Mouse (Mus musculus): Measurements from ENCODE around the gene Zc3h7a.
A peak's percentile ranks its signal among the peaks of the same experiment; 100 is the strongest.
"Not testable (repeated sequence)": the region's sequence is repeated elsewhere in the genome, so short reads cannot be mapped to it uniquely, and the experiment has no call there.

Gene Zc3h7a

GRCm38 (mm10) chr16:11176208-11176883 is at the start of gene Zc3h7a:
Gene Zc3h7a (minus strand): TSS chr16:11176393.
- DNase-seq, result peak; percentile 88

DNA sequence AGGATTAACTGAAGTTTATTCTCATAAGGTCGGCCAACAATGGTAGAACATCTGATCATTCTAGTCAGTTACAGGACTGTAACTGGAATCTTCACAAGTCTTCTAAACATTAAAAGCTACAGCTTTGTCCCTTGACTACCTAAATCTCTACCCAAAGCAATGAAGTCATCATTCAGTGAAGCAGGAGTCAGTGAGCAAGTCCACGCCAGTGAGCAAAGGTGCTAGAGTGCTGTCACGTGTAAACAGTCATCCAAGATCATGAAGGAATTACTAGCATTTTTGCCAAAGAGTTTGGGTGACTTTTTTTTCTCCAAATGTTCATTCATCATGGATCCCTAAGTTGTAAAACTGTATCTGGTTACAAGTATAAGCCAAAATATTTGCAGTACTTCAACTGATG is 41.6 kb upstream of the Zc3h7a start:
- DNase-seq, result no peak

GRCm38 (mm10) chr16:11203600-11204390 is 27.6 kb upstream of the Zc3h7a start:
- no peak for DNase-seq

DNA sequence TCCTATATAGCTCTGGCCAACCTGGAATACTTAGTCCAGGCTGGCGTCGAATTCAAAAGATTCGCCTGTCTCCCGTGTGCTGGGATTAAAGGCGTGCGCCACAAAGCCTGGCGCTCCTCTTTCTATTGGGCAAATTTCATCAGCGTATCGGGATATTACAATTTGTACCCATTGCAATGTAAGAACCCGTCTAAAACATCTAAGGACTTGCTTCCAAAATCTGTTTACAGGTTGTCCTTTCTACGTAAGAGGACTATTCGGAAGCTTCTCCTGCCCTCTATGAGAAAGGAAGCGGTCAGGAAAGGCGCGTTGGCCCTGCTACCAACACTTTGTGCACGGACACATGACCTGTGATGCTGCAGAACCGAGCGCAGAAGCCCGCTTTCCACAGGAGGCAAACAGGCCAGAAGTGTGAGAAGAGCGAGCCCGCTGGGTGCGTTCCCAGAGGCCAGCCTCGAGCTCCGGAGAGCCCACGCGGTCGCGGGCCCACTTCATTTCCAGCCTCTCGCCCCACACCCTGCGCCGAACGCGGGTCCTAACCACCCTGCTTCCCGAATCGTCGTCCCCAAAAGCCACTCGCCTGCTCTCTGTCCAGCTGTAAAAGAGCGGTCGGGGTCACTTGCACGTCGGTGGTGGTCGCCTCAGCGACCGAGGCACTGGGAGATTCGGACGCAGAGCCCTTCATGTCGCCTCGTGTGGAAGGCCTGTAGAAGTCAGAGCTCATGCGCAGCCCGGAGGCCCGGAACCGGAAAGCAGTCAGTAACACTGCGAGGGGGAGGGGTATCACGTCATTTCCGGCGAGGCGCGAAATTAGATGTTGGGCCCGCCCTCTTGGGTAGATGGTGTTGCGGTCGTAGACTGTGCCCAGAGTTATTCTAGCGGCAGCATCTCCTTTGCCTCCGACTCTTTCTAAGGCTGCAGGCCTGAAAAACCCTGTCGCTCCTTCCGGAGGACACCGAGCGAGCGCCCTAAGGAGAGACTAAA is 26.7 kb upstream of the Zc3h7a start, which contains the start of gene Rsl1d1:
Gene Rsl1d1, minus strand, starts transcription at position 761 of the 984 bp plus-strand sequence.
- peak; percentile 86 for DNase-seq

- DNase-seq, result no peak
Measured at GRCm38 (mm10) chr16:11201740-11202394, 25.7 kb upstream of the Zc3h7a start.

DNA sequence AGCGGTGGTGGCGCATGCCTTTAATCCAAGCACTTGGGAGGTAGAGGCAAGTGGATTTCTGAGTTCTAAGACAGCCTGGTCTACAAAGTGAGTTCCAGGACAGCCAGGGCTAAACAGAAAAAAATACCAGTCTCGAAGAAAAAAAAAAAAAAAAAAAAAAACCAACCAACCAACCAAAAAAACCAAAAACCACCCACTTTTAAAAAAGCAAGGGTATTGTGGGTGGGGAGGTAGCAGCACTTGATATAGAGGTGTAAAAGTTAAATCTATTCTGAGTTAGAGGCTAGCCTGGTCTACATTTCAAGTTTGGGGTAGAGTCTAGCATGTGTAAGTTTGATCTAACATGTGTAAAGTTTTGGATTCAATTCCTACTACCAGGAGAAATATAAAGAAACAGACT is 24.1 kb upstream of the Zc3h7a start:
- DNase-seq, result no peak

DNA sequence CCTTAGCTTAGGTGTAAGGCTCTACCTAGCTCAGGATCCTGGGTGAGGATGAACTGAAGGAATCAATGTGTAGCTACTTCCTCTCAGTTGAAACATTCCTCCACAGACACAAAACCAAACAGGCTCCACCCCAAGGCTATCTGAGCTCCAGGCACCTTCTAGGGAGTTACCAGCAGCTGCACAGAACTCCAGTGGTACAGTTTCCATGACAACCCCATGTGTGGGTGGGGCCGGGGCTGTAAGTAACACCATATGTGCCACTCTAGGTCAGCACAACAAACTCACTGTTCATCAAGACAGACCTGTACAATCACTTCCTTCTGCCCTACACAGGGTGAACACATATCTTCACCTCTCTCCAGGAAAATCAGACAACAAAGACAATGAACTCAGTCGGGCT is 22.3 kb upstream of the Zc3h7a start:
- DNase-seq, result no peak

DNA sequence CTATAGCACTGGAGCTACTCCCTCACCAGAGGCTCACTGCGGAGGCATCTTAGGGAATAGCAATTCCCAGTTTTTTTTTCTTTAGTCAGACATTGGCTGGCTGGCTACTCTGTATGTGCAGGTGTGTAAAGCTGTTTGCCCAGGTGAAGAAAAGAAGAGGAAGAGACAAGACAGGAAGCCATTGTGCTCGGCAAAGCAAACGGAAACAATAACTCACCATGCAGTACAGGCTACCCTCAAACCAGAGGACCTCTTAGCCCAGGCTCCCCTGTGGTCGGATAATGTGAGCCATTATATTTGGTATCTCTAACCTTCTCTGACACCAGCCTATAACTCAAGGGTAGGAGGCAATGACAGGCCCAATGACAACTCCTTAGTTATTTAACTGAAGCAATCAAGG is 20.9 kb upstream of the Zc3h7a start:
- DNase-seq, result no peak

- DNase-seq, result no peak
Measured at GRCm38 (mm10) chr16:11193231-11193630, 17.0 kb upstream of the Zc3h7a start.

GRCm38 (mm10) chr16:11190150-11190549 is 14.0 kb upstream of the Zc3h7a start:
- DNase-seq, result peak; percentile 40

DNA sequence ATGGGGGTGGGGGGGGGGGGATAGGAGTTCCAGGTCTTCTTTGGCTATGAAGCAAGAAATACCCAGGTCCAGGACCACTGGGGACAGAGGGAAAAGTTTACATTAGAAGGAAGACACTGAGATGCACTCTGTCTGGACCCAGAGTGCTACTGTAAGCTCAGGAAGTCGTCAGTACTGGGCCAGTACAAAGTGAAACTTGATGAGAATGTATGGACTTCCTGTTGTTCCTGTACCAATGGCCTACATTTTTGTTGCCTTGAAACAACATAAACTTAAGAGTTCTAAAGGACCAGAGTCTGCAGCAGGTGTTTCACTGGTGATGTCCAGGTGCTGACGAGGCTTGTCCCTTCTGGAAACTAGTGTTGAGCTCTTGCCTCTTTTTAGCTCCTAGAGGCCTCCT is 1.2 kb upstream of the Zc3h7a start:
- no peak for DNase-seq

- DNase-seq, result no peak
Measured at GRCm38 (mm10) chr16:11176884-11177244, 671 bp upstream of the Zc3h7a start.

DNA sequence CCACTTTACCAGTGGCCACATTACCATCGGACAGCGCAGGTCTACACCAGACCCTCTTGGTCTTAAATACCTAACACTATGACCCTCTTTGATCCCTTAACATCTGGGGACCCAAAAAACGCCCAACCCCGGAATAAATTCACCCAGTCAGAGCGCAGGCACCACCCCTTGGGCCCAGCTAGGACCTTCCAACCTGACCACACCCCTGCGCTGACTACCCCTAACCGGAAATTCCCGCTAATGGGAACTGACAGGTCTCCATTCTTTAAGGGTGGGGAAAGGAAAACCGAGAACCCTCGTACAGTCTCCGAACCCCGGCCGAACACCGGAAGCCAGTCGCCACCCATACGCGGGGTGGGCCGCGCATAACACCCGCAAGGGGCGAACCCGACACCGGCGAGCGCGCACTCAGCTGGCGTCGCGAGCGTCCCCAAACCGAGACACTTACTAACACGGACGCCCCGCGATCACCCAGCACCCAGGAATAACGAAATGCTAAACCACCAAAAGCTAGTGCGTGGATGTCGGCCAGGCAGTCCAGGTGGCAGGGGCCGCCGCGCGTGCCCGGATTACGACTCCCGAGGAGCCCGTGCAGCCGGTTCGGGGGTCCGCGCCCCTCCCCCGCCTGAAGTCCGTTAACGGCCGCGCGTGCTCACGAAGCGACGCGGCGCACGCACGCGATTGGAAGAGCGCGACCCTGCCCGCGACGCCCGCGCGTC is 545 bp downstream of the Zc3h7a start:
- no peak for DNase-seq

- no peak for DNase-seq
Measured at GRCm38 (mm10) chr16:11175100-11175488, 1.1 kb downstream of the Zc3h7a start.

DNA sequence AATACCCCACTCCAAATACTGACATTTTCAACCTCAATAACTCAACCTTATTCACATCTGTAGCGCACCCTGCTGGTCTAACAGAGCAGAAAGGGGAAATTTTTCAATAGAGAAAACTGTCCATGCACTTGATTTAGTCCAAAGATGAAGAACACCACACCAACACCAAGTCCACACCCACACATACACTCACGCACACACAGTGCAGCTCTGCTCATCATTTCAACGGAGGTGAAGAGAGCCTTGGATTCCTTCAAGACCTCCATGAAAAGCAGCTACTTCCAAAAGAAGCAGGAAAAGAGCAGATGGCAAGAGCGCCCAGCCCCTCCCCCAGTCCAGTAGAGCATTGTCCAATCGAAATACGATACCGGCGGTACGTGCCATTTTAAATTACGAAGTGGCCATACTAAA is 1.5 kb downstream of the Zc3h7a start:
- peak; percentile 28 for DNase-seq

DNA sequence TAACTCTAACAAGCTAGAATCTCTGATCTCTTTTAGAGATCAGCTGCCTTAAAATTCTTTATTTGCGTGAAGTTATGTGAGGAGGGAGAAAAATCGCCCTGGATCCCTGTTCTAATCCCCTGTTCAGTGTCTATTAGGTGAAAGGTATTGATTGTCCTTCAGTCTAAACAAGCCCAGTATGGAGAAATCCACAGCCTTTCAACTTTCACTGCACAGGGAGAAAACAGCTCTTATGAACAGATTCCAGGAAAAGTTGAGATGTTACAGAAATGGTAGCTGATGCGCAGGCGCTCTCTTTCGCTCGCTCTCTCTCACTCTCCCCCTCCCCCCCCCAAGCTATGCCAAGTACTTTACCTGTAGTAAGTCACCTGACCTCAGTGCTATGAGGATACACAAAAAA is 4.5 kb downstream of the Zc3h7a start:
- DNase-seq, result no peak

- DNase-seq, result no peak
Measured at GRCm38 (mm10) chr16:11166431-11166830, 9.8 kb downstream of the Zc3h7a start.

- DNase-seq, result no peak
Measured at GRCm38 (mm10) chr16:11164695-11165255, 11.4 kb downstream of the Zc3h7a start.

DNA sequence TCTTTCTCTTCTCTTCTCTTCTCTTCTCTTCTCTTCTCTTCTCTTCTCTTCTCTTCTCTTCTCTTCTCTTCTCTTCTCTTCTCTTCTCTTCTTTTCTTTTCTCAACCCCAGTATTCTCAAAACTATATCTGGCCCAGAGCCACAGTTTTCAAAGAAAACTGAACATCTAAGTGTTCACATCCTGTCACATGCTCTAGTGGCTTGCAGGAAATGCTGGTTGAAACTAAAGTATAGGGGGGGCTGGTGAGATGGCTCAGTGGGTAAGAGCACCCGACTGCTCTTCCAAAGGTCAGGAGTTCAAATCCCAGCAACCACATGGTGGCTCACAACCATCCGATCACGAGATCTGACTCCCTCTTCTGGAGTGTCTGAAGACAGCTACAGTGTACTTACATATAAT is 18.5 kb downstream of the Zc3h7a start:
- not testable (repeated sequence) for DNase-seq

DNA sequence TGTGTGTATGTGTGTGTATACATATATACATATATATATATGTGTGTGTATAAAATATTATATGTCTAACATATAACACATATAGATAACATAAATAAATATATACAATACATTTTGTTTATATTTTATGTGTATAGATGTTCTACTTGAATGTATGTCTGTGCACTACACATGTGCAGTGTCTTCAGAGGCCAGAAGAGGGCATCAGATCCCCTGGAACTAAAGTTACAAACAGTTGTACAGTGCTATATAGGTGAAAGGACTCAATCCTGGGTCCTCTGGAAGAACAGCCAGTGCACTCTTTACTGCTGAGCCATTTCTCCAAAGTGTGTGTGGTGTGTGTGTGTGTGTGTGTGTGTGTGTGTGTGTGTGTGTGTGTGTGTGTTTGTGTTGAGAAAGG is 21.7 kb downstream of the Zc3h7a start:
- DNase-seq, result no peak

DNA sequence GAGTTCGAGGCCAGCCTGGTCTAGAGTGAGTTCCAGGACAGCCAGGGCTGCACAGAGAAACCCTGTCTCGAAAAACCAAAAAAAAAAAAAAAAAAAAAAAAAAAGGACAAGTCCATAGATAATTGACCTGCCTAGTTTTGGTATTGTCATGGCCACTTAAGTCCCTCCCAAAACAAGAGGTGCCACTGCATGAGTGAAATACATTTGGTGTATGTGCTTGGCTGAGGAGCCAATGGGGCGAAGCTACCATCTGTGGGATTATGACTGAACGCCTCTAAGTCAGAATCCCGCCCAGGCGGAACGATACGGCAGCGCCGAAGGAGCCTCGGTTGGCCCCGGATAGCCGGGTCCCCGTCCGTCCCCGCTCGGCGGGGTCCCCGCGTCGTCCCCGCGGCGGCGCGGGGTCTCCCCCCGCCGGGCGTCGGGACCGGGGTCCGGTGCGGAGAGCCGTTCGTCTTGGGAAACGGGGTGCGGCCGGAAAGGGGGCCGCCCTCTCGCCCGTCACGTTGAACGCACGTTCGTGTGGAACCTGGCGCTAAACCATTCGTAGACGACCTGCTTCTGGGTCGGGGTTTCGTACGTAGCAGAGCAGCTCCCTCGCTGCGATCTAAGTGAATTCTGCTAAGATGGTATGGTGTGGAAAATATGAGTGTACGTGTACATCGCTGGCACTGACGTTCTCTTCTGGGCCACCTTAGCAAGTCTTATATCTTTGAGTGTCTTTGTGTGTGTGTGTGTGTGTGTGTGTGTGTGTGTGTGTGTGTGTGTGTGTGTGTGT is 32.3 kb downstream of the Zc3h7a start:
- peak; percentile 100 for DNase-seq
